Mouse (Mus musculus) cerebellum, adult 2 months (tissue): ENCODE data around the gene Txndc9. TPM values are rescaled to one million over a fixed set of nuclear protein-coding genes. Genes with fewer than 3 reads are reported as not detected.

Experiments used
- DNase-seq, 2 experiments: peaks; one replicate each; pipeline ENCODE4 v3.0.0; 2021
- H3K27ac ChIP-seq: fragments of 200-500 bp; 2 replicates; pipeline ENCODE4 v1.5.1; 2012; ENCODE audit warnings: low read length, control low read depth, inconsistent platforms; ENCODE audit not compliant: insufficient read depth
- H3K27me3 ChIP-seq: fragments of 200-500 bp; 2 replicates; pipeline ENCODE4 v1.6.1; 2012; ENCODE audit warnings: inconsistent platforms, mild to moderate bottlenecking, low read length, moderate library complexity; ENCODE audit not compliant: control insufficient read depth, insufficient read depth
- H3K4me1 ChIP-seq: fragments of 200-500 bp; 2 replicates; pipeline ENCODE4 v1.6.1; 2011; ENCODE audit warnings: low read length; ENCODE audit not compliant: control insufficient read depth, insufficient read depth
- H3K4me3 ChIP-seq: fragments of 200-500 bp; replicated peaks from 2 replicates; pipeline ENCODE3; 2011; ENCODE audit warnings: mild to moderate bottlenecking, low read depth, low read length, control low read depth; ENCODE audit not compliant: insufficient read depth
- CTCF ChIP-seq: fragments of 200-500 bp; IDR thresholded peaks from 2 replicates; pipeline ENCODE4 v1.5.1; 2011; ENCODE audit warnings: low read depth, mild to moderate bottlenecking, control low read depth, low read length, moderate library complexity, borderline replicate concordance; ENCODE audit not compliant: insufficient read depth
- POLR2A ChIP-seq: fragments of 200-500 bp; IDR thresholded peaks from 2 replicates; pipeline ENCODE4 v1.6.1; 2011; ENCODE audit warnings: low read length, control low read depth, borderline replicate concordance; ENCODE audit not compliant: insufficient read depth
- WGBS: fragments of 180-500 bp; shearing (Covaris S2); methylation state at CpG from one replicate; pipeline ENCODE4 v1.1.7; 2018; 5-methylcytosine and 5-hydroxymethylcytosine counted together
- polyA plus RNA-seq: library from polyadenylated mRNA; depleted of rRNA; stranded (reverse); fragments of >200 nt; gene quantifications from 2 replicates; pipeline ENCODE4 v1.2.3, GENCODE M21; 2012

Gene Txndc9
- polyA plus RNA-seq, 1 experiment: 44.9 TPM

GRCm38 (mm10) chr1:38011647-38012046 lies 14.0 kb upstream of the Txndc9 start:
- no peaks in the 10 kb centered on the region for H3K27me3 ChIP-seq
- no peak overlapping the region for H3K27ac ChIP-seq
- no peak overlapping the region for H3K4me3 ChIP-seq
- peaks cover 2% of the 10 kb centered on the region for H3K4me1 ChIP-seq
- no peak for TF ChIP-seq POLR2A
- no peak for TF ChIP-seq CTCF
- WGBS: 78% methylated on average over 6 of the region's 6 CpGs
- DNase-seq: no peak

GRCm38 (mm10) chr1:38006741-38007140 lies 9.0 kb upstream of the Txndc9 start:
- Histone ChIP-seq H3K4me1 (peaks cover 2% of the 10 kb centered on the region), H3K27me3 (no peaks in the 10 kb centered on the region), H3K27ac (no peak overlapping the region), H3K4me3 (no peak overlapping the region)
- WGBS: 50% methylated on average over 3 of the region's 3 CpGs
- DNase-seq: no peak
- TF ChIP-seq CTCF (no peak), POLR2A (no peak)

GRCm38 (mm10) chr1:38003046-38003445 lies 5.4 kb upstream of the Txndc9 start:
- DNase-seq: no peak
- H3K27ac ChIP-seq: no peak overlapping the region
- 59% methylated on average over 3 of the region's 3 CpGs for WGBS
- no peaks in the 10 kb centered on the region for H3K4me1 ChIP-seq
- no peaks in the 10 kb centered on the region for H3K27me3 ChIP-seq
- no peak for TF ChIP-seq CTCF
- no peak for TF ChIP-seq POLR2A
- no peak overlapping the region for H3K4me3 ChIP-seq

- no peak for DNase-seq
- WGBS: 91% methylated on average over 9 of the region's 9 CpGs
These were observed 4.3 kb upstream of the Txndc9 start for GRCm38 (mm10) chr1:38001956-38002355.

GRCm38 (mm10) chr1:38000844-38001243 lies 3.2 kb upstream of the Txndc9 start:
- no peak for DNase-seq
- TF ChIP-seq CTCF (no peak), POLR2A (no peak)
- no peak overlapping the region for H3K27ac ChIP-seq
- no peaks in the 10 kb centered on the region for H3K4me1 ChIP-seq
- no peak overlapping the region for H3K4me3 ChIP-seq
- no peaks in the 10 kb centered on the region for H3K27me3 ChIP-seq
- WGBS: 88% methylated on average over 8 of the region's 8 CpGs

More at GRCm38 (mm10) chr1:38001956-38002355, 4.3 kb upstream of the Txndc9 start:
- Histone ChIP-seq H3K4me1 (no peaks in the 10 kb centered on the region), H3K27ac (no peak overlapping the region), H3K4me3 (no peak overlapping the region), H3K27me3 (no peaks in the 10 kb centered on the region)
- TF ChIP-seq CTCF (no peak), POLR2A (no peak)

- H3K4me1 ChIP-seq: no peaks in the 10 kb centered on the region
- WGBS: 64% methylated on average over 3 of the region's 3 CpGs
- H3K4me3 ChIP-seq: no peak overlapping the region
- DNase-seq: no peak
- H3K27ac ChIP-seq: no peak overlapping the region
- no peaks in the 10 kb centered on the region for H3K27me3 ChIP-seq
- TF ChIP-seq CTCF (no peak), POLR2A (no peak)
These were observed 1.9 kb upstream of the Txndc9 start for GRCm38 (mm10) chr1:37999552-37999951.

GRCm38 (mm10) chr1:37998371-37999199 lies 892 bp upstream of the Txndc9 start:
- Histone ChIP-seq H3K27ac (peak overlapping the region; percentile 51; the same call in 1 of the 2 replicates), H3K4me3 (peak overlapping the region; percentile 70), H3K27me3 (no peaks in the 10 kb centered on the region), H3K4me1 (no peaks in the 10 kb centered on the region)
- WGBS: 1% methylated on average over 47 of the region's 47 CpGs
- no peak for DNase-seq
- no peak for TF ChIP-seq POLR2A
- no peak for TF ChIP-seq CTCF

GRCm38 (mm10) chr1:37996877-37997484 lies 712 bp downstream of the Txndc9 start:
- WGBS: under 1% methylated on average over 42 of the region's 42 CpGs
- no peaks in the 10 kb centered on the region for H3K4me1 ChIP-seq
- H3K27ac ChIP-seq: peak overlapping the region; percentile 84
- peak overlapping the region; percentile 90 for H3K4me3 ChIP-seq
- TF ChIP-seq CTCF: no peak
- TF ChIP-seq POLR2A: peak; percentile 70; the same call in 1 of the 2 replicates
- DNase-seq: peak; percentile 98 to 99
- no peaks in the 10 kb centered on the region for H3K27me3 ChIP-seq
